Mouse (Mus musculus) cerebellum, adult 2 months (tissue): ENCODE data around the gene Rbm38.

Experiments used
- CTCF ChIP-seq: fragments of 200-500 bp; IDR thresholded peaks from 2 replicates; pipeline ENCODE4 v1.5.1; 2011; ENCODE audit warnings: low read depth, mild to moderate bottlenecking, control low read depth, low read length, moderate library complexity, borderline replicate concordance; ENCODE audit not compliant: insufficient read depth
- POLR2A ChIP-seq: fragments of 200-500 bp; IDR thresholded peaks from 2 replicates; pipeline ENCODE4 v1.6.1; 2011; ENCODE audit warnings: low read length, control low read depth, borderline replicate concordance; ENCODE audit not compliant: insufficient read depth

GRCm38 (mm10) chr2:172977409-172978130, 42.7 kb upstream of the Rbm38 start, which contains the start of gene Spo11:
- no peak for TF ChIP-seq POLR2A
- TF ChIP-seq CTCF = no peak
